Mouse (Mus musculus): ENCODE measurements at regions not wholly inside any gene's neighbourhood (a gene's known extent, or its start where the extent isn't known, plus 50 kb on each side); places are given as distances from the start of the nearest gene placed in this dataset.

DNA sequence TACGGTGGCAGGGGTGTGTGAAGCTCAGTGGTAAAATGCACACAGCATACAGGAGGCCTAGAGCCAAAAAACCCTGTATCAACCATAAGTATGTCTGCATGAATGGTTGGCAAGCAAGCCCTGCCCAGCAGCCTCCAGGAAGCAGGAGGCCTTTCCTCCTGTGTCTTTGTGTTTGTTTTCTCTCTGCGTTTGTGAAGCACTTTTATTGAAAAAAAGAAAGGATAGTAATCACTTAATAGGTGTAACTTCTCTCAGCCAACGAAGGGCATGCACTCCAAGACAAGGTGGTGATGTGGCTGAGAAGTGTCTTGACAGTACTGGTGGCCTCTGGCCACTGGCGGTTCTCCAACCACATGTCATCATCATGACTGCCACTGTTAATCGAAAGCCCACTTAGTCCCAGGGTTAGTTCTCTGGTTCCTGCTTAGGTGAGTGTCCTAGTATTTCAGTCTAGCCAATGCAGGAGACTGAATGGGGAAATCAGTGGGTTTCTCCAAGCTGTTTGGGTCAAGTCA, 66.5 kb upstream of the Polg start:
- Histone ChIP-seq H3K4me3 (ENCODE audit: low read depth, low read length) (no peak overlapping the region), H3K4me2 (replicated peaks; ENCODE audit: low read depth, low read length) (no peak overlapping the region), H3K9ac (replicated peaks; ENCODE audit: low read depth, low read length) (no peak overlapping the region), H3K9me3 (ENCODE audit: control insufficient read depth, low read depth, low read length) (no peaks in the 10 kb centered on the region), H3K4me1 (ENCODE audit: control insufficient read depth, insufficient read depth, low read length) (0 out of 2 replicates have a peak, but pooled peaks cover 3% of the 10 kb centered on the region), H3K27me3 (ENCODE audit: control insufficient read depth, insufficient read depth, low read length) (peaks cover 87% of the 10 kb centered on the region), H3K36me3 (ENCODE audit: control insufficient read depth, insufficient read depth, low read length) (no peaks in the 10 kb centered on the region), H3K27ac (ENCODE audit: low read length) (no peak overlapping the region)
- WGBS = 65% methylated on average over 5 of the region's 5 CpGs
- no peak for ATAC-seq (ENCODE audit: insufficient number of reproducible peaks, insufficient read depth, low FRiP score, low read depth)

DNA sequence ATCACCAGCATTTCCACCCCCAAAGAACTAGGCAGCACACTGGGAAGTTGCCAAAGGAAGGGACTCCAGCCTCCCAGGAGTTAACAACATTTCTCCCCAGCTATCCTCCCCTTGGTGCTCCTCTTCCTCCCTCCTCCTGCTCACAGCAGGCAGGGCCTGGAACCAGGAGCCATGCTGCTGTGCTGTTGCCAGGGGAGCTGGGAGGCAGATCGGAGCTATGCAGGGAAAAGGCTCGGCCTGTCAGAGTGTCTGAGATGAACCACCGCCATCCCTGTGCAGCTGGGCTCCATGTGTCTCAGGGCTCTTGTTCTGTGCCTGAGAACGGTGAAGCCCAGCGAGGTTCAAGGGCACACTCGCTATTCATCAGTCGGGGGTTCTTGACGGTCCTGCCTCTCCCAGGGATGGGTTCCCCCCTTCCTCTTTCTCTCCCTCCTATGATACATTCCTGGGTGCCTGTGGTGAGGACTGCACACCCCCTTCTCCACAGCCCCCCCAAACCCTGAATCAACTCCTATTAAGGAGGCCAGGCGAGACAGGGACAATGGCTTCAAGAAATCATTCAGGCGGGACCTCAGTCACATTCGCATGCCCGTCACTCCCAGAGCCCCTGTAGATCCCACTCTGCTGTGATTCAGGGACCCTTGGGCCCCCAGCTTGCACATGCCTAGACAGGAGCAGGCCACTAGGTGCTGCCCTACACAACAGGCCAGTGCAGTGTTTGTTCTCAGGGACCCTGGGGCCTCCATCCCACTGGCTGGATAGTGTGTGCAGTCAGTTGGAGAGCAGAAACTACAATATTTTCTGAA, 65.6 kb upstream of the Polg start:
- 12% methylated on average over 12 of the region's 12 CpGs for WGBS
- Histone ChIP-seq H3K4me3 (ENCODE audit: low read depth, low read length) (no peak overlapping the region), H3K27ac (ENCODE audit: low read length) (no peak overlapping the region), H3K36me3 (ENCODE audit: control insufficient read depth, insufficient read depth, low read length) (no peaks in the 10 kb centered on the region), H3K9ac (replicated peaks; ENCODE audit: low read depth, low read length) (no peak overlapping the region), H3K4me2 (replicated peaks; ENCODE audit: low read depth, low read length) (no peak overlapping the region), H3K4me1 (ENCODE audit: control insufficient read depth, insufficient read depth, low read length) (0 out of 2 replicates have a peak, but pooled peaks cover 3% of the 10 kb centered on the region), H3K9me3 (ENCODE audit: control insufficient read depth, low read depth, low read length) (no peaks in the 10 kb centered on the region), H3K27me3 (ENCODE audit: control insufficient read depth, insufficient read depth, low read length) (peaks cover 83% of the 10 kb centered on the region)
- no peak for ATAC-seq (ENCODE audit: insufficient number of reproducible peaks, insufficient read depth, low FRiP score, low read depth)

DNA sequence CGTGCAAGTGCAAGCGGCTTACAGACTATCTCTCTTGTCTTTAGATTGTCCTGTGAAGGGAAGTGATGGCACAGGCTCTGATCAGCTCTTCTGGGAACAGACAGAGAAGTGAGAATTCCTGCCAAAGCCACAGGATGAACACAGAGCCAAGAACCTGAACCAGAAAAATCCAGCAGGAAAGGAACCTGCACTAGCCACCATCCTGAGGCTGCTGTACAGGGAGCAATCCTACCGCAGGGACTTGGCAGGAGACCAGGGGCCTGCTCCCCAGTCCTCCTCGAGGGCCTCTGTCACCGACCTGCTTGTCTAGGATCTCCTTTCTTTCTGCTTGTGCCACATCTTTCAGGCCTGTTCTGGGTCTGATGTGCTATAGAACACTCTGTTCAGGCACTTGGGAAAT, 65.0 kb upstream of the Polg start:
- no peak overlapping the region for H3K9ac ChIP-seq (replicated peaks; ENCODE audit: low read depth, low read length)
- H3K4me2 ChIP-seq (replicated peaks; ENCODE audit: low read depth, low read length) = no peak overlapping the region
- no peak overlapping the region for H3K4me3 ChIP-seq (ENCODE audit: low read depth, low read length)
- no peaks in the 10 kb centered on the region for H3K9me3 ChIP-seq (ENCODE audit: control insufficient read depth, low read depth, low read length)
- H3K4me1 ChIP-seq (ENCODE audit: control insufficient read depth, insufficient read depth, low read length) = 0 out of 2 replicates have a peak, but pooled peaks cover 3% of the 10 kb centered on the region
- peaks cover 80% of the 10 kb centered on the region for H3K27me3 ChIP-seq (ENCODE audit: control insufficient read depth, insufficient read depth, low read length)
- no peak overlapping the region for H3K27ac ChIP-seq (ENCODE audit: low read length)
- H3K36me3 ChIP-seq (ENCODE audit: control insufficient read depth, insufficient read depth, low read length) = no peaks in the 10 kb centered on the region
- 14% methylated on average over 5 of the region's 5 CpGs for WGBS
- no peak for ATAC-seq (ENCODE audit: insufficient number of reproducible peaks, insufficient read depth, low FRiP score, low read depth)

DNA sequence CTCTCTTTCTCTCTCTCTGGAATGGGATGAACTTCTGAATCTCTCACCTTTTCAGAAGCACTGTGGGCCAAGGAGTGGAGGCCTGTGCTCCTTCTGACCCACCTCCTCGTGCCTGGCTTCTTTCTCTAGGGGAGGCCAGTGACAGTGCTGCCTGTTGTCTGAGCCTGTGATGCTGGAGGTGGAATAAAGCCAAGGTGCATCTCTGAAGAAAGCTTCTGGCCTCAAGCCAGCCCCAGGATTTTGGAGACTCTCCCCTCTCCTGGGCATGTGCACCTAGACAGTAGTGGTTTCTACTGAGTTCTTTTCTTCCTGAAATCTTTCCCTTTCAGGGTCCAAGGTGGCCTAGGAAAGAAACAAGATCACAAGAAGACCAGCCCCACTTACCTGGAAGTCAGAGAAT, 63.3 kb upstream of the Polg start:
- H3K27me3 ChIP-seq (ENCODE audit: control insufficient read depth, insufficient read depth, low read length) = peaks cover 63% of the 10 kb centered on the region
- 16% methylated on average over 1 of the region's 1 CpGs for WGBS

DNA sequence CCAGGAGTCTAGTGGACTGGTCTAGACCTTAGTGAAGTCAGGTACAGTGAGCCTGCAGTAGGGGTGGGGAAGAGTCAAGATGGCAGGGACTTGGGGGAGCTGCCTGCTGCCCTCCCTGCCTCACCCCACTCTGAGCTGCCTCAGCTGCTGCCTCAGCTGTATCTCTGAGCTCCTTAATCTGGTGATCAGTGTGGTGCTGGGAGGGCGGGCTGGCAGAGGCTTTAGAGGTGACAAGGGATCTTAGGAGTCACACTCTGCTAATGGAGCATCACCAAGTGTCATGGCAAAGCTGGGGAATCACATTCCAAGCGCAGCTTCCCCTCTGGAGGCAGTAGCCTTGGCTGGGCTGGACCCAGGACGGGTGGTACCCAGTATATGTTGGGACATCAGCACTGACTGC, 61.8 kb upstream of the Polg start:
- no peak overlapping the region for H3K4me3 ChIP-seq (ENCODE audit: low read depth, low read length)
- ATAC-seq (ENCODE audit: insufficient number of reproducible peaks, insufficient read depth, low FRiP score, low read depth) = no peak
- no peak overlapping the region for H3K4me2 ChIP-seq (replicated peaks; ENCODE audit: low read depth, low read length)
- WGBS = 14% methylated on average over 3 of the region's 3 CpGs
- H3K9ac ChIP-seq (replicated peaks; ENCODE audit: low read depth, low read length) = no peak overlapping the region
- no peaks in the 10 kb centered on the region for H3K4me1 ChIP-seq (ENCODE audit: control insufficient read depth, insufficient read depth, low read length)
- no peaks in the 10 kb centered on the region for H3K36me3 ChIP-seq (ENCODE audit: control insufficient read depth, insufficient read depth, low read length)
- H3K27ac ChIP-seq (ENCODE audit: low read length) = no peak overlapping the region
- no peaks in the 10 kb centered on the region for H3K9me3 ChIP-seq (ENCODE audit: control insufficient read depth, low read depth, low read length)
- H3K27me3 ChIP-seq (ENCODE audit: control insufficient read depth, insufficient read depth, low read length) = peaks cover 54% of the 10 kb centered on the region

More for the DNA sequence above, 63.3 kb upstream of the Polg start:
- no peak overlapping the region for H3K27ac ChIP-seq (ENCODE audit: low read length)
- no peak for ATAC-seq (ENCODE audit: insufficient number of reproducible peaks, insufficient read depth, low FRiP score, low read depth)
- H3K4me1 ChIP-seq (ENCODE audit: control insufficient read depth, insufficient read depth, low read length) = no peaks in the 10 kb centered on the region
- no peaks in the 10 kb centered on the region for H3K9me3 ChIP-seq (ENCODE audit: control insufficient read depth, low read depth, low read length)
- H3K9ac ChIP-seq (replicated peaks; ENCODE audit: low read depth, low read length) = no peak overlapping the region
- H3K4me3 ChIP-seq (ENCODE audit: low read depth, low read length) = no peak overlapping the region
- no peak overlapping the region for H3K4me2 ChIP-seq (replicated peaks; ENCODE audit: low read depth, low read length)
- H3K36me3 ChIP-seq (ENCODE audit: control insufficient read depth, insufficient read depth, low read length) = no peaks in the 10 kb centered on the region

DNA sequence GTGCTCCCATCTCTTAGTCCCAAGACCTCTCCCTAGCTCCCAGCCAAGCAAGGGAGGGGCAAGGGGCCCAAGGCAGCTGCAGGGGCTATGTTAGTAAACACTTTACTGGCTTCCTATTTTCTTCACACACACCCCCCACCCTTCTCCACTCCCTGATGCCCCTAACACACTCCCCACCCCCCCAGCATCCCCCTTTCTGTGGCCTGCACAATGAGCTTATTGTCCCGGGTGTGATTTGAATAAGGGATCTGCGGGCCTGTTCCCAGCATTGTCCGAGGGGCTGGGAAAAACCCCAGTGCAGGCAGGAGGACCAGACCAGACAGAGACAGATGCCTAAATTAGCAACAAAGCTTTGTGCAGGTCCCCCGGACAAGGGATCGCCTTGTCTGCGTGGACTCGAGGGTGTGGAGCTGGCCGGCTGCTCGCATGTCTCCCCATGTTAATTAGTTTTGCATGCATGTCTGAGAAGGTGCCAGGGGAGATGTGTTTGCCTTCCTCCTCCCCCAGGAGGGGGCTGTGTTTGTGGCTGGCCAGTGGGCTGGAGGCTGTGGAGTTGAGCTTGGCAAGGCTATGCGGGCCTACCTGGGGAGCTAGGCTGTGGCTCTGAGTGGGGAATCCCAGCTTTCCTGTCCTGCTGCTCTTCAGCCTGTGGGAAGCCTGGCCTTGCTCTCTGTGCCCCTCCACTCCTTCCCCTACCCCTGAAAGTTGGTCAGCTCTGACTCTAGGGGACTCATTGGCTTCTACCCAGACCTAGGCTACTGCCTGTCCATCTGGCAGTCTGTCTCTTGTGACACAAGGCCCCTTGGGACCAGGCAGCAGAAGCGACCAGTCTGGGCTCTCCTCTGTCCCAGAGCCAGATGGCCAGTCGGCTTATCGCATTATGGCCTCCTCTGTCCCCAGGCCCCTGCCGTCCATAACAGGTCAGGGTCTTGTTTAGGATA, 59.8 kb upstream of the Polg start:
- Histone ChIP-seq H3K4me3 (ENCODE audit: low read depth, low read length) (no peak overlapping the region), H3K4me1 (ENCODE audit: control insufficient read depth, insufficient read depth, low read length) (no peaks in the 10 kb centered on the region), H3K9ac (replicated peaks; ENCODE audit: low read depth, low read length) (no peak overlapping the region), H3K36me3 (ENCODE audit: control insufficient read depth, insufficient read depth, low read length) (no peaks in the 10 kb centered on the region), H3K27me3 (ENCODE audit: control insufficient read depth, insufficient read depth, low read length) (peaks cover 35% of the 10 kb centered on the region), H3K9me3 (ENCODE audit: control insufficient read depth, low read depth, low read length) (no peaks in the 10 kb centered on the region), H3K27ac (ENCODE audit: low read length) (no peak overlapping the region), H3K4me2 (replicated peaks; ENCODE audit: low read depth, low read length) (no peak overlapping the region)
- WGBS = 40% methylated on average over 14 of the region's 14 CpGs
- ATAC-seq (ENCODE audit: insufficient number of reproducible peaks, insufficient read depth, low FRiP score, low read depth) = no peak

DNA sequence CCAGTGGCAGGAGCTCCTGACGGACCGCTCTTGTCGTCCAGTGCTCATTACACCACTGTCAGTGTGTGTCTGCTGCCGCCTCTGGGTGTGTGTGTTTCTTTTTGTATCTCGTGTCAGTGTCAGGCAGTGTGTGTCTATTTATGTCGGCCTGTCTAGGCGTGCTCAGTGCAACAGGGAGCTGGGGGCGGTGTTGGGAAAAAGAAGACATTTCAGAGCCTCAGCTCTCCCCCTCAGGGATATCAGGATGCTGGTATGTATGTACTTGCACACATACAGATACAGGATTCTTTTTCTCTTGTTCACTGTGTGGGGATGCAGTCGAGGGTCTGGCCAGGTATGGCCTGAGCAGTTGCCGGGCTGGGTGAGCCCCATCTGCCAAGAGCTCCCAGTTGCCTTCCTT, 58.8 kb upstream of the Polg start:
- H3K4me1 ChIP-seq (ENCODE audit: control insufficient read depth, insufficient read depth, low read length) = 0 out of 2 replicates have a peak, but pooled peaks cover 3% of the 10 kb centered on the region
- H3K36me3 ChIP-seq (ENCODE audit: control insufficient read depth, insufficient read depth, low read length) = no peaks in the 10 kb centered on the region
- peaks cover 30% of the 10 kb centered on the region for H3K27me3 ChIP-seq (ENCODE audit: control insufficient read depth, insufficient read depth, low read length)
- H3K4me2 ChIP-seq (replicated peaks; ENCODE audit: low read depth, low read length) = no peak overlapping the region
- no peak for ATAC-seq (ENCODE audit: insufficient number of reproducible peaks, insufficient read depth, low FRiP score, low read depth)
- H3K9me3 ChIP-seq (ENCODE audit: control insufficient read depth, low read depth, low read length) = no peaks in the 10 kb centered on the region
- H3K27ac ChIP-seq (ENCODE audit: low read length) = no peak overlapping the region
- no peak overlapping the region for H3K4me3 ChIP-seq (ENCODE audit: low read depth, low read length)
- WGBS = 71% methylated on average over 10 of the region's 10 CpGs
- no peak overlapping the region for H3K9ac ChIP-seq (replicated peaks; ENCODE audit: low read depth, low read length)

DNA sequence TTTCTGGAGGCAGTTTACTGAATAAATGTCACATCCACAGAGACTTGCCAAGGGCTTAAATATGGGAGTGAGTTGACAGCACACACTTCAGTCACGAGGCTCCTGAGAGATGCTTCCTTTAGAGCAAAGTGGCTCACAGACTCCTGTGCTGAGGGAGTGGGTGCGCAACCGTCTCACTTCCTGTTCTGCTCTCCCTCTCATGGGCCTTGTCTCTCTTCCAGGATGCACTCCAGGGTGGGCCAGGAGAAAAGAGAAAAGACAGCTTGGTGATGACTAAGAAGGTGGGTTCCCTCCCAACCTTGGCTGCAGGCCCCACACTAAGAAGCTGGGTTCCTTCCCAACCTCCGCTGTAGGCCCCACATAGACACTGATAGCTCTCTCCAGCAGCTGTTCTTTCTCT, 57.5 kb upstream of the Polg start:
- Histone ChIP-seq H3K9ac (replicated peaks; ENCODE audit: low read depth, low read length) (no peak overlapping the region), H3K4me1 (ENCODE audit: control insufficient read depth, insufficient read depth, low read length) (0 out of 2 replicates have a peak, but pooled peaks cover 3% of the 10 kb centered on the region), H3K4me3 (ENCODE audit: low read depth, low read length) (no peak overlapping the region), H3K36me3 (ENCODE audit: control insufficient read depth, insufficient read depth, low read length) (no peaks in the 10 kb centered on the region), H3K9me3 (ENCODE audit: control insufficient read depth, low read depth, low read length) (no peaks in the 10 kb centered on the region), H3K4me2 (replicated peaks; ENCODE audit: low read depth, low read length) (no peak overlapping the region), H3K27ac (ENCODE audit: low read length) (no peak overlapping the region), H3K27me3 (ENCODE audit: control insufficient read depth, insufficient read depth, low read length) (peaks cover 28% of the 10 kb centered on the region)
- no peak for ATAC-seq (ENCODE audit: insufficient number of reproducible peaks, insufficient read depth, low FRiP score, low read depth)
- WGBS = 53% methylated on average over 4 of the region's 4 CpGs

All from stomach, embryonic 14.5 days (tissue).